Mouse (Mus musculus) bone marrow, adult 2 months (tissue): Measurements from ENCODE around the gene Cldnd2.
"Not testable (repeated sequence)": the region's sequence is repeated elsewhere in the genome, so short reads cannot be mapped to it uniquely, and the experiment has no call there.

Experiments
- CTCF ChIP-seq: fragments of 200-500 bp; IDR thresholded peaks from 2 replicates; pipeline ENCODE4 v1.5.1; 2011; ENCODE audit warnings: low read length, control low read depth; ENCODE audit not compliant: control insufficient read depth, insufficient read depth
- POLR2A ChIP-seq: fragments of 200-500 bp; IDR thresholded peaks from 2 replicates; pipeline ENCODE4 v1.6.1; 2011; ENCODE audit warnings: low read depth, mild to moderate bottlenecking, control low read depth, low read length, borderline replicate concordance; ENCODE audit not compliant: control insufficient read depth

DNA sequence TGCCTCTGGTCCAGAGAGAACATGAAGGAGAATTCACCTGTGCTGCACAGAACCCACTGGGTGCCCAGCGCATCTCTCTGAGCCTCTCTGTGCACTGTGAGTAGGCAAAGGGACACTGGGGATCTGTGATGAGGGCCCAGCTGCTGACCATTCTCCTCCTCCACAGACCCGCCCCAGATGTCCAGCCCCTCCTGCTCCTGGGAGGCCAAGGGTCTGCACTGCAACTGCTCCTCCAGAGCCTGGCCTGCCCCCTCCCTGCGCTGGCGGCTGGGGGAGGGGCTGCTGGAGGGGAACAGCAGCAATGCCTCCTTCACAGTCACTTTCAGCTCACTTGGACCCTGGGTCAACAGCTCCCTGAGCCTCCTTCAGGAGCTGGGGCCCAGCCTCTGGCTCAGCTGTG is 28.9 kb upstream of the Cldnd2 start:
- not testable (repeated sequence) for TF ChIP-seq CTCF, POLR2A
